Mouse (Mus musculus): ENCODE results near the gene Aif1l.
A peak's percentile ranks its signal among the peaks of the same experiment; 100 is the strongest.

Gene Aif1l

DNA sequence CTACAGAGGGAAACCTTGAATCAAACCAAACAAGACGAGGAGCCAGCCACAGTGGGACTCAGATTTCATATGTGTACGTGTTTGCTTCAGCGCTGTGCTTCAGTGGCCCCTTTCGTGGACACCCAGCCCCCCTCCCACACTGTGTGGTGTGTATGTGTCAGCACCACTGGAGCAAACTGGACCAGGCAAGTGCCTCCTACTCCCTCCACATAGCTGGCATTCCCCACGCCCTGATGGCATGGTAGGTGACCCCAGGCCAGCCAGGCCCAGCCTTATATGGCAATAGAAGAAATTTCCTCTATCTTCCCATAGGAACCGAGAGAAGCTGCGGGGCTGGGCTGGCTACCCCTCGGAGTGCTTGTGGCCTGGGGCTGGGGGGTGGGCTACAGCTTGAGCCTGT, 3.7 kb downstream of the Aif1l start:
- no peak for DNase-seq

DNA sequence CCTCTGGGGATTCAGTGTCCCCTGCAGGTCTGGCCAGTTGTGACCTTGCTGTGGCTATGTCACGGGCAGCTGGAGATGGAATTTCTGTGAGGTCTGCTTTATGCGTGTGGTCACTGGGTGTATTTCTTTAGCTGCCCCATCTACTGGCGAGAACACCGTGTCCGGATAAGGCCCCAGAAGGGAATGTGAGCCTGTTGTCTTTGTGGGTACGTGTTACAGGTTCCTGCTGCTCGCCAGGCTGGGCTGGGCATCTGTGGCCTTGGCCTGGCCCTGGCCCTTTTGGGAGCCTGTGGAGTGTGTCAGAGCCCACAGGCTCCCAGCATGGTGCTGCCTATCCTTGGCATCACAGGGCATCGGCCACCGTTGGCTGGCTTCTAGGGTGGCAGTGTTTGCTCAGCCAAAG, 4.8 kb downstream of the Aif1l start:
- DNase-seq, result no peak

GRCm38 (mm10) chr2:31955686-31956085, 5.7 kb downstream of the Aif1l start:
- DNase-seq, result no peak

- no peak for DNase-seq
These were observed 7.3 kb downstream of the Aif1l start for GRCm38 (mm10) chr2:31957211-31957610.

GRCm38 (mm10) chr2:31960986-31961385, 11.0 kb downstream of the Aif1l start:
- DNase-seq, result no peak

- DNase-seq, result no peak
These were observed 11.9 kb downstream of the Aif1l start for GRCm38 (mm10) chr2:31961791-31962222.

DNA sequence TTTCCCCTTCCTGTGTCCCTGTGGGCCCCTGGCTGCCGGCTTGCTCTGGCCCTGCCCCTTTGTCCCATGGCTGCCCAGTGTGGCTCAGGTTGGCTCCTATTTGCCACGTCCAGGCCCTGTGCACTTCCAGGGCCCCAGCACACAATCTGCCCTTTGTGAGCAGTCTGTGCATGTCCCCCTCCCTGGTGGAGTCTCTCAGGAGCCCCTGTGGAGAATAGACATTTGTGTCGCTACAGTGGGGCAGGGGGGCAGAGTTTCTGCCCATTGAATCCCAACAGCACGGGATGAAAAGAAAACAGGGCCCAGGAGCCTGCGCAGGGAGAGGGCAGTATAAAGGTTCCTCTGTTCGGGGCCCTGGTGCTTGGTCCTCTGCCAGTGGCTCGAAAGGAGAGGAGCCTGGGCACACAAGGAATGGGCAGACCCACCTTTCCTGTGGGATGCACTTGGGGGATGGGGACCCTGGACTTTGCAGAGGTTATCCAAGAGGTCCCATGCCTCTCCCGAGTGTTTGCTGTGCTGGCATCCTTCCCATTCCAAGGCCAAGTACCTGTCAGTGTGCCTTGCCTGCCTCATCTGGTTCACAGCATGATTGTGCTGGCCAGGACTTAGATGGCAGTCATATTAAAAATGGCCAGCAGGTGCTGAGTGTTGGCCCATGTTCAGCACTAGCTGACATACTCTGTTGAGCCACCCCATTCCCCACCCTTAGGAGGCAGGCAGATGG, 12.7 kb downstream of the Aif1l start:
- no peak for DNase-seq

- DNase-seq, result no peak
These were observed 13.6 kb downstream of the Aif1l start for GRCm38 (mm10) chr2:31963491-31963890.

DNA sequence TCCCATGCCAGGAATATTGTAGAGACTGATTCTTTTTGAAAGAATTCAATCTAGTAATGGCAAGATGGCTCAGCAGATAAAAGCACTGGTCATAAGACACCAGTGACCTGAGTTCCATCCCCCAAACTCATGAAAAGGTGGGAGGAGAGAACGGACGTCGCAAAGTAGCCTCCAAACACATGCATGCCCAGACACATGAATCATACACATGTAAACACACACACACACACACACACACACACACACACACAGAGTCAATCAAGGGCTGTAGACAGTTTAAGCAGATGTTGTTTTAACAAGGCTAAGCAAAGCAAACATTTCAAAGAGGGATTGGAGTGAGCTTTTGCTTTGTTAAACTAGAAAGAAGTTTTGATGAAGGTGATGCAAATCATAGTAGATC, 14.3 kb downstream of the Aif1l start:
- no peak for DNase-seq

GRCm38 (mm10) chr2:31965110-31965509, 15.2 kb downstream of the Aif1l start:
- DNase-seq, result peak; percentile 69 to 74

- DNase-seq, result no peak
These were observed 16.9 kb downstream of the Aif1l start for GRCm38 (mm10) chr2:31966801-31967200.

- DNase-seq, result no peak
These were observed 22.6 kb downstream of the Aif1l start for GRCm38 (mm10) chr2:31972589-31972988.

DNA sequence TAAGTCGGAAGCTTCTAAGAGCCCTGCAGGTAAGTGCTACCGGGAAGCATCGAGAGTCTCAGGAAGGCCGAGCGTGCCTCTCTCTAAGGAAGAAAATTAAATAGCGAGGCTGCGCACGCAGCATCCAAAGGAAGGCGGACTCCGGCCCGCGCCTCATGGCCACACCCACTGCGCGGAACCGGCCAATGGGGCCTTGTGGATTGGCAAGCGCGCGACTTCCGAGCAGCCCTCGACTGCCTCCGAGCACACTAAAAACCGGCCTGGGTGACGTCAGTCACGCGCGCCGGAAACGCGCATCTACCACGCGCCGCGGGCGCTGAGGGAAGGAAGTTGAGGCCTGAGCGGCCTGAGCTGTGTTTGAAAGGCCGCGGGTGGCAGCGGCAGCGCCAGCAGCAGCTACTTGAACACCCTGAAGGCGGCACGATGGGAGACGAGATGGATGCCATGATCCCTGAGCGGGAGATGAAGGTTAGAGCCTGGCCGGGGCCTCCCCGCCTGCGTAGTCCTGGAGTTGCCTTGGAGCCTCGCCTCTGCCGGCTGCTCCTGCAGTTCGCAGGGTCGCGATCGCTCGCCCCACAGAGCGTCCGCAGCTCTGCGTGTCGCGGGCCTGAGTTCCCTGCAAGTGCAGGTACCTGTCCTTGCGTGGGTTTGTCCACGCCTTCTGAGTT, 24.3 kb downstream of the Aif1l start, which contains the start of gene Nup214:
TSS of gene Nup214 (plus strand) at position 296 of the 668 bp plus-strand sequence.
- peak; percentile 98 to 99 for DNase-seq

DNA sequence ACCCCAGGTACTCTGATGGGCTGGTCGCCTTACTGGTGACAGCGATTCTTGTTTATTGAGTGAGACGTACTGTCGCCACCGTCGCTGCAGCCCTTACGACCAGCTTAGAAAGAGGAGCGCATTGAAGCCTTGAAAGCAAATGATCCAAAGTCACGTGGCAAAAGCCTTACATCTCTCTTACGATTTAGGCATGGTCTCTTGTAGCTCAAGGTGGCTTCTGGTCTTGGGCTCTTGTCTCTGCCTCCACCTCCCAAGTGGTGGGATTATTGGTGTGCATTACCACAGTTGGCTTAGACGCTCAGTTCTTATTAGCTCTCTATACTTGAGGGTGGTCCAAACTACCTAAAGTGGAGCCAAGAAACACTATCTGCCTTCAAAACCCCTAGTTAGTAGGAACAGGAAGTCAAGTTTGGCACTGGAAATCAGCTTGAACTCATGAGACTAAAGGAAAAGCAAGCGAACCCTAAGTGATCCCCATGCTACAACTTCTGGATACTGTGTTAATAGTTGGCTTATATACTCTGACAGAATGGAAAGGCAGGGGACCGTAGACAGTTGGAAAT, 25.0 kb downstream of the Aif1l start:
- DNase-seq, result no peak

DNA sequence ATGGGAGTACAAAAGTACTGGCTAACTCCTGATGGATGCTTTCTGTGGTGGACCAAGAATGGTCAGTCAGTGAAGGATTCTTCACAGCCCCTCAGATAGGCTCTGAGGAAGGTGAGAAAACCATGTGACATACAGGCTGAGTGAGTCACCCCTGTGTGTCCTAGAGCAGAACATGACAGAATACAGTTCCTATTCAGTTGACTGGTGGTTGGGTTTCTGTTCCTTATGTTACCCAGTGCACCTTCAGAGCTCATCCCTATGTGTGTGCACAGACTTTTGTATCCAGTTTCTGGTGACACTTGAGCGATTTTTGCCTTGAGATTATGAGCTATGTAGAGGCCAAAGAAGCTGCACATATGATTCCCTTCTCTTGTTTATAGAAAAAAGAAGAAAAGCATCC, 37.8 kb downstream of the Aif1l start:
- DNase-seq, result no peak

- no peak for DNase-seq
These were observed 41.0 kb downstream of the Aif1l start for GRCm38 (mm10) chr2:31990961-31991360.

- no peak for DNase-seq
These were observed 45.0 kb downstream of the Aif1l start for GRCm38 (mm10) chr2:31994896-31995295.

GRCm38 (mm10) chr2:31996060-31996459, 46.1 kb downstream of the Aif1l start:
- DNase-seq, result no peak

DNA sequence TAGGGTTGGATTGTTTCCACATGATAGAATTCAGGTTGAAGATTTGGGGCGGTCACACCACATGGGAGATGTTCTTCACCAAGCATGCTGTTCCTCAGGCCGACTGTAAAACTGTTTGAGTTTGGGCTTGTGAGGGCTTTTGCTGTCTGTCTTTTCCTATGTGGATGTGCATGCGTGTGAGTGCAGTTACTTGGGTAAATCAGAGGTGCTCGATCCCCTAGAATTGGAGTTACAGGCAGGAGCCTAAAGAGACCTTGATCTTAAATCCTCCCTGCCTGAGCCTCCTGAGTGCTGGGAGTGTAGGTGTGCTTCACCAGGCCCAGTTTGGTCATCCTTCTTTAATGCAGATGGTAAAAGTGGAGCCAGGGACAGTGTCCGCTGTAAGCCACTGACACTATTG, 47.6 kb downstream of the Aif1l start:
- no peak for DNase-seq

DNA sequence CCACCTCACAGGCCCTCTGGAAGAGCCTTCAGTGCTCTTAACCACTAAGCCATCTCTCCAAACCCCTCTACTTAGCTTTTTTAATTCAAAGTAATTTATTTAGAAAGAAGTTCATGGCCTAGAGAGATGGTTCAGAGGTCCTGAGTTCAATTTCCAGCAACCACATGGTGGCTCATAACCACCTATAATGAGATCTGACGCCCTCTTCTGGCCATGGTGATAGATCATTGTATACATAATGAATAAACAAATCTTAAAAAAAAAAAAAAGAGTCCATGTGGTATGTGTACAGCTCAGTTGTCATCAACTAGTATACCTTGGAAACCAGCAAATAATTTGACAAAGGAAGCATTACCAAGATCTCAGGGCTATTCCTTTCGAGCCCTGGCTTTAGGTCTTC, 48.5 kb downstream of the Aif1l start:
- peak in 1 of 2 experiments; percentile 21 for DNase-seq

DNA sequence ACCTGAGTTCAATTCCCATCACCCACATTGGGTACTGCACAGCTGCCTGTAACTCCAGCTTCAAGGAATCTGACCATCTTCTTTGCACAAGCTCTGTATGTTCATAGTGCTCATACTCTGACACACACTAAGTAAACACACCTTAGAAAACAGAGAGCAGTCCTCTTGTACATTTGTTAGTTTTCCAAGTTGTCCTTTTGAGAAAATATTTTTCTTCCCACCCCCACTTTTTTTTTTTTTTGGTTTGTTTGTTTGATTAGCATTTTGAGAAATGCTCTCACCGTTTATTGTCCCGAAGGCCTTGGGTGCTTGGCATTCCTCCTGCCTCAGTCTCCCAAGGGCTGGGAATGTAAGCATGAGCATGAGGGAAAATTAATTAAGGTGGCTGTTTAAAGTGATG, 58.4 kb downstream of the Aif1l start:
- no peak for DNase-seq

DNA sequence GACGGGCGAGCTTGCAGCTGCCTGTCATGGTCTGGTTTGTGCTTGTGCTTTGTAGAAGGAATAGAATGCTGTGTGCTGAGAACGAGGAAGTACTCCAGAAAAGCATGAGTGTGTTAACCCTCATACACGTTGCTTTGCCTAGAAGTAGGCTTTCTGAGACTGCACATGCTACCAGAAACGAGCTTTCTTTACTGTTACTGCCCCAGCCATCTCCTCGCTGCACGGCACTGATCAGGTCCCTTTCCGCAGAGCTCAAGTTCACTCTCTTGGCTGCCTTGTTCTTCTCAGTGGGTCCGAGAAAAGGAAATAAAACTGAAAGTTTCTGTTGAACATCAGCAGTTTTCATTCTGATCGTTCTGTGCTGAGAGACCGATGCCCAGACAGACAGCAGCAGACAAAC, 58.8 kb downstream of the Aif1l start:
- no peak for DNase-seq

DNA sequence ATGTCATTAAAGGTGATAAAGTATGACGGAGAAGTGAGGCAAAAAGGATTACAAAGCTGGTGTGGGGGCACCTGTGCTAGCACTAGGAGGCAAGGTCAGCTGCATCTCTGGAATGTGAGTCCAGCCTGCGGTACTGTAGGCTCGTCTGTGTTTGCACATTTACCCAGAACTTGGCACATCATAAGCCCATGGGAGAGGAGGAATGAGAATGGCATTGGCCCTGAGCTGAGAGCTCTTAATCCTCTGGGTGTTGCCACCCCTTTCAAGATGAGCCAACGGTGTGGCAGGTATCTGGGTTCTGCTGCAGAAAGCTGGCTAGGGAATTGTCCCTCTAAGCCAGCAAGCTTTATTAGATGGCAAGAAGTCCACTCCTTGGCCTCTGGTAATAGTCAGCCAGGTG, 69.8 kb downstream of the Aif1l start:
- no peak for DNase-seq

GRCm38 (mm10) chr2:32020229-32020628, 70.3 kb downstream of the Aif1l start:
- peak in 1 of 2 experiments; percentile 50 for DNase-seq

Data from thymus, postnatal 36 days (tissue).